Mouse (Mus musculus): ENCODE results near the gene Tex21.

DNA sequence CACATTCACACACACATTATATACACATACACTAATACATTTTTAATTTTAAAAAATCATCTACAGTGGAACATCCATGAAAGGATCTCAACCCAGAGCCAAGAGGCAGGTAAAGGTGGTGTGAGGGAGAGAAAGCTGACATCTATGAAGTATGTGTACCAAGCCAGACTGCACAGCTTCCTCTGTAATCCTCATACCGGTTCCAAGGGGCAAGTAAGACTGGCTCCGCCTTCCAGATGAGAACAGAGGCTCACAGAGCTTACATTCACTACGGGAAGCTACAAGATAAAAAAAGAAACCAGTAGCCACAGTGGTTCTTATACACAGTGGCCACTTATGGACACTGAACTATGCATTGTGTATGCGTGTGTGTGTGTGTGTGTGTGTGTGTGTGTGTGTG, 67.0 kb downstream of the Tex21 start:
- no peak for TF ChIP-seq EP300 (IDR thresholded peaks at IDR 0.05; ENCODE audit: low read depth)
- no peak for TF ChIP-seq CTCF (IDR thresholded peaks at IDR 0.05; ENCODE audit: low read depth)

Measured in heart, postnatal 0 days (tissue).